Mouse (Mus musculus) embryonic fibroblast, embryonic 13.5 days (primary cell): ENCODE results near the gene Map3k9. TPM values are rescaled to one million over a fixed set of nuclear protein-coding genes. Genes with fewer than 3 reads are reported as not detected.

ENCODE experiments used
- H3K27ac ChIP-seq: 2 replicates; pipeline ENCODE4 v1.5.1; 2012; ENCODE audit warnings: low read length, control low read depth, inconsistent platforms; ENCODE audit not compliant: insufficient read depth
- H3K4me1 ChIP-seq: 2 replicates; pipeline ENCODE4 v1.6.1; 2011; ENCODE audit warnings: low read length; ENCODE audit not compliant: control insufficient read depth, insufficient read depth
- H3K4me3 ChIP-seq: 2 replicates; pipeline ENCODE4 v1.5.1; 2011; ENCODE audit warnings: mild to moderate bottlenecking, control low read depth, low read length; ENCODE audit not compliant: insufficient read depth
- CTCF ChIP-seq: IDR thresholded peaks from 2 replicates; pipeline ENCODE4 v1.5.1; 2011; ENCODE audit warnings: mild to moderate bottlenecking, control low read depth, low read length, moderate library complexity, borderline replicate concordance; ENCODE audit not compliant: insufficient read depth
- POLR2A ChIP-seq: IDR thresholded peaks from 2 replicates; pipeline ENCODE4 v1.6.1; 2011; ENCODE audit warnings: low read depth, mild to moderate bottlenecking, control low read depth, low read length, moderate library complexity
- polyA plus RNA-seq: library from polyadenylated mRNA; stranded (reverse); fragments of >200 nt; gene quantifications from 2 replicates; pipeline ENCODE4 v1.2.4, GENCODE M21; 2011; ENCODE audit warnings: low read depth; ENCODE audit not compliant: missing spikeins, insufficient read length

Gene Map3k9
- polyA plus RNA-seq, 1 experiment: 0.23 TPM

GRCm38 (mm10) chr12:81687873-81688272, 93.1 kb downstream of the Map3k9 start:
- Histone ChIP-seq H3K4me3 (no peak overlapping the region), H3K27ac (peak overlapping the region; percentile 72), H3K4me1 (peaks cover 3% of the 10 kb centered on the region)
- no peak for TF ChIP-seq CTCF
- no peak for TF ChIP-seq POLR2A

- Histone ChIP-seq H3K27ac (no peak overlapping the region), H3K4me3 (no peak overlapping the region), H3K4me1 (peaks cover 3% of the 10 kb centered on the region)
- TF ChIP-seq POLR2A: no peak
- TF ChIP-seq CTCF: no peak
Measured at GRCm38 (mm10) chr12:81686406-81687117, 94.4 kb downstream of the Map3k9 start.

- TF ChIP-seq POLR2A (no peak), CTCF (no peak)
- H3K4me3 ChIP-seq: no peak overlapping the region
- H3K4me1 ChIP-seq: peaks cover 3% of the 10 kb centered on the region
- no peak overlapping the region for H3K27ac ChIP-seq
Measured at GRCm38 (mm10) chr12:81685981-81686380, 95.0 kb downstream of the Map3k9 start.

- TF ChIP-seq CTCF (no peak), POLR2A (no peak)
- Histone ChIP-seq H3K4me1 (peaks cover 3% of the 10 kb centered on the region), H3K27ac (no peak overlapping the region), H3K4me3 (no peak overlapping the region)
Measured at GRCm38 (mm10) chr12:81684096-81684495, 96.9 kb downstream of the Map3k9 start.

- Histone ChIP-seq H3K4me3 (no peak overlapping the region), H3K4me1 (peaks cover 3% of the 10 kb centered on the region), H3K27ac (no peak overlapping the region)
- TF ChIP-seq POLR2A: no peak
- no peak for TF ChIP-seq CTCF
Measured at GRCm38 (mm10) chr12:81683395-81683794, 97.6 kb downstream of the Map3k9 start.

GRCm38 (mm10) chr12:81679807-81680529, 101.0 kb downstream of the Map3k9 start:
- Histone ChIP-seq H3K4me1 (no peaks in the 10 kb centered on the region), H3K27ac (no peak overlapping the region), H3K4me3 (no peak overlapping the region)
- TF ChIP-seq POLR2A (no peak), CTCF (no peak)

- Histone ChIP-seq H3K4me1 (no peaks in the 10 kb centered on the region), H3K27ac (no peak overlapping the region), H3K4me3 (no peak overlapping the region)
- no peak for TF ChIP-seq CTCF
- TF ChIP-seq POLR2A: no peak
Measured at GRCm38 (mm10) chr12:81675557-81675956, 105.4 kb downstream of the Map3k9 start.

Other genes starting within 250 kb of the Map3k9 start
- gene Gm20498, start 248.3 kb downstream of the Map3k9 start, polyA plus RNA-seq: 11.9 and 12.7 TPM in 2 replicates
- gene Synj2bp, start 248.3 kb downstream of the Map3k9 start, polyA plus RNA-seq: 35.7 and 38.6 TPM in 2 replicates
- 0.17 and 0.47 TPM in 2 replicates for gene Adam21, start 212.7 kb downstream of the Map3k9 start, polyA plus RNA-seq
- 60.3 and 64.0 TPM in 2 replicates for gene Med6, start 186.2 kb downstream of the Map3k9 start, polyA plus RNA-seq
- gene Ttc9, start 149.9 kb downstream of the Map3k9 start, polyA plus RNA-seq: 13.0 and 28.3 TPM in 2 replicates
- 31.7 and 39.1 TPM in 2 replicates for gene Pcnx, start 78.8 kb upstream of the Map3k9 start, polyA plus RNA-seq